Mouse (Mus musculus) myocyte (in vitro differentiated cells): Measurements from ENCODE around the gene Pdcd4. TPM values are rescaled to one million over a fixed set of nuclear protein-coding genes. Genes with fewer than 3 reads are reported as not detected.

ENCODE experiments used
- H3K27me3 ChIP-seq: one replicate; pipeline ENCODE4 v1.6.1; 2011; ENCODE audit not compliant: control insufficient read depth, insufficient read depth, insufficient read length
- H3K36me3 ChIP-seq: one replicate; pipeline ENCODE4 v1.6.1; 2011; ENCODE audit not compliant: control insufficient read depth, insufficient read depth
- H3K4me2 ChIP-seq: one replicate; pipeline ENCODE4 v1.6.1; 2011; ENCODE audit warnings: low read depth, control low read depth
- H3K4me3 ChIP-seq: one replicate; pipeline ENCODE4 v1.5.1; 2011; ENCODE audit warnings: mild to moderate bottlenecking, control low read depth, moderate library complexity
- H3K79me2 ChIP-seq: one replicate; pipeline ENCODE4 v1.6.1; 2011; ENCODE audit not compliant: control insufficient read depth, insufficient read depth
- H3ac ChIP-seq: one replicate; pipeline ENCODE4 v1.6.1; 2011; ENCODE audit not compliant: control insufficient read depth, insufficient read length
- CEBPB ChIP-seq: IDR thresholded peaks from 2 replicates; pipeline ENCODE4 v1.6.1; 2011; ENCODE audit warnings: mild to moderate bottlenecking, moderate library complexity; ENCODE audit not compliant: poor library complexity, insufficient read depth, severe bottlenecking
- E2F4 ChIP-seq: IDR thresholded peaks from one replicate; pipeline ENCODE4 v1.6.1; 2011; ENCODE audit warnings: mild to moderate bottlenecking, control low read depth, moderate library complexity; ENCODE audit not compliant: insufficient read depth
- MAX ChIP-seq: IDR thresholded peaks from one replicate; pipeline ENCODE4 v1.6.1; 2011; ENCODE audit warnings: low read depth, mild to moderate bottlenecking, control low read depth
- MYOD1 ChIP-seq, 3 experiments: IDR thresholded peaks; one replicate each; pipeline ENCODE4 v1.6.1; 2011; ENCODE audit warnings: control low read depth in 2 of 3, low read depth in 2 of 3, mild to moderate bottlenecking in 2 of 3, moderate library complexity in 1 of 3; ENCODE audit not compliant: insufficient read length in 2 of 3, control insufficient read depth in 1 of 3
- MYOG ChIP-seq, 3 experiments: IDR thresholded peaks; one replicate each; pipeline ENCODE4 v1.6.1; 2011; ENCODE audit warnings: control low read depth in 2 of 3, low read depth in 2 of 3, mild to moderate bottlenecking in 2 of 3; ENCODE audit not compliant: insufficient read length in 2 of 3, control insufficient read depth in 1 of 3, insufficient read depth in 1 of 3
- POLR2A ChIP-seq: IDR thresholded peaks from one replicate; pipeline ENCODE4 v1.6.1; 2011; ENCODE audit warnings: low read depth, mild to moderate bottlenecking, control low read depth, moderate library complexity; ENCODE audit not compliant: insufficient read length
- POLR2AphosphoS2 ChIP-seq: IDR thresholded peaks from one replicate; pipeline ENCODE4 v1.6.1; 2011; ENCODE audit warnings: low read depth, control low read depth; ENCODE audit not compliant: insufficient read length
- REST ChIP-seq: IDR thresholded peaks from one replicate; pipeline ENCODE4 v1.6.1; 2011; ENCODE audit warnings: mild to moderate bottlenecking, control low read depth, moderate library complexity; ENCODE audit not compliant: insufficient read depth, insufficient read length
- SRF ChIP-seq: IDR thresholded peaks from one replicate; pipeline ENCODE4 v1.6.1; 2011; ENCODE audit warnings: low read depth; ENCODE audit not compliant: control insufficient read depth, insufficient read length
- TCF12 ChIP-seq: IDR thresholded peaks from one replicate; pipeline ENCODE4 v1.6.1; 2011; ENCODE audit warnings: mild to moderate bottlenecking, control low read depth; ENCODE audit not compliant: poor library complexity, insufficient read depth, severe bottlenecking
- TCF3 ChIP-seq: IDR thresholded peaks from one replicate; pipeline ENCODE4 v1.6.1; 2011; ENCODE audit warnings: low read depth, control low read depth; ENCODE audit not compliant: insufficient read length
- USF1 ChIP-seq: IDR thresholded peaks from one replicate; pipeline ENCODE4 v1.6.1; 2011; ENCODE audit warnings: low read depth, mild to moderate bottlenecking, control low read depth, moderate library complexity
- polyA plus RNA-seq: library from polyadenylated mRNA; unstranded; fragments of >200 nt; fragmentation: generic; extraction: Trizol; gene quantifications from one replicate; pipeline ENCODE4 v1.2.1, GENCODE M21; 2012; ENCODE audit warnings: missing spikeins

The Pdcd4 gene
- polyA plus RNA-seq, 1 experiment = 8.4 TPM

DNA sequence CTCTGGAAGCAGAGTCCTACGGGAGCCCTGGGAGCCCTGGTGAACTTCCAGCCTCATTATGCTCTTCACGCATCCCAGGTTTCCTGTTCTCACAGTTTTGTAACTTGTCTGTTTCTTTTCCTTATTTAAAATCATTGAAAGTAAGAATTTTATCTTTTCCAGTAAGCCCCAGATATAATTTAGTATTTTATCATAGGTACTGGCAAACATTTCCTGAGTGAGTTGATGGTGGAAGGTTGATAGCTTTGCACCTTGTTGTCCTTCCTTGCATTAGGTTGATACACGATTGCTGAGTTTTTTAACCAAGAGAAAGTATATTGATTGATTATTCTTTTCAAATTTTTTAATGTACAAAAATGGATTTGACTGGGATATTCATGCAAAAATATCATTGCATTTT, 77.2 kb downstream of the Pdcd4 start:
- Histone ChIP-seq H3K4me2 (no peak overlapping the region), H3K36me3 (no peaks in the 10 kb centered on the region), H3ac (no peak overlapping the region), H3K4me3 (no peak overlapping the region), H3K79me2 (peaks cover 88% of the 10 kb centered on the region), H3K27me3 (no peaks in the 10 kb centered on the region)
- TF ChIP-seq REST (no peak), TCF12 (no peak), CEBPB (no peak), MYOG (IDR thresholded peaks at IDR 0.05; ENCODE audit: control insufficient read depth in 1 of 3, insufficient read depth in 1 of 3, insufficient read length in 2 of 3, low read depth in 2 of 3) (no peak), SRF (no peak), MAX (no peak), POLR2A (no peak), USF1 (no peak), MYOD1 (IDR thresholded peaks at IDR 0.05; ENCODE audit: control insufficient read depth in 1 of 3, insufficient read length in 2 of 3, low read depth in 2 of 3) (no peak), TCF3 (no peak), POLR2AphosphoS2 (no peak), E2F4 (no peak)

DNA sequence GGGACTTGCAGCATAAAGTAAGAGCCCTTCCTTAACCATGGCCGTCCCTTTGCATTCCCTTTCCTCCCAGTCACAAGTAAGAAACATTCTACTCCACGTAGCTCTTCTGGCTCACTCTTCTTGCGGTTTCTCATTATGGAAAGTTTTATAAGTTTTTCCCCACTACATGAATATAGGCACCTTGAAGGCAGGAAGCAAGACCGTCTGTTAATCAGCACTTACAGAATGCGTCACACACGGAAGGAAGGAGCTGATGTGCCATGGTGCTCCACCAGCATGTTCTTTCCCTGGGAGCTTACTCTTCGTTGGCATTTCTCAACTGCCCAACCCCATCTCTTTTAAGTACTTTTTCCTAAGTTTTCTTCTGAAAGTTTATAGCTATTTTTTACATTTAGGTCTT, 79.9 kb downstream of the Pdcd4 start:
- TF ChIP-seq MYOD1 (IDR thresholded peaks at IDR 0.05; ENCODE audit: control insufficient read depth in 1 of 3, insufficient read length in 2 of 3, low read depth in 2 of 3) (no peak), USF1 (no peak), POLR2AphosphoS2 (no peak), TCF3 (no peak), E2F4 (no peak), REST (no peak), SRF (no peak), TCF12 (no peak), MAX (no peak), CEBPB (no peak), MYOG (IDR thresholded peaks at IDR 0.05; ENCODE audit: control insufficient read depth in 1 of 3, insufficient read depth in 1 of 3, insufficient read length in 2 of 3, low read depth in 2 of 3) (no peak), POLR2A (no peak)
- Histone ChIP-seq H3ac (no peak overlapping the region), H3K36me3 (no peaks in the 10 kb centered on the region), H3K4me3 (no peak overlapping the region), H3K4me2 (no peak overlapping the region), H3K79me2 (peaks cover 86% of the 10 kb centered on the region), H3K27me3 (no peaks in the 10 kb centered on the region)

DNA sequence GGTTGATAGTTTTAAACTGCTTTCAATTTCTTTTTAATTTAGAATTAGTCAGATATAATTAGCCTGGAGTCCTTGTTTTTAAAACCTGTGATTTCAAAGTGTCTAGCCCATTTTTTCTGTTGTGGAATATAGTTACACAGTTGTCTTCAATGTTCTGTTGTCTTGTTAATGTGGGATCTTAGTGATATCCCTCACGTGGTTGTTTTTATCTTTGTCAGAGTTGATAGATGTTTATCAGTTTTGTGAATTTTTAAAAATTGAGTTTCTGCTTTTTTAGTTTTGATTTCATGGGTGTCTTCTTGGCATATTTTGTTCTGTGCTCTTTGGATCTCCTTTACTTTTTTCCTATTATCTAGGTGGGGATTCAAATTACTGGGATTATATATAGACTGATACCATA, 81.6 kb downstream of the Pdcd4 start:
- TF ChIP-seq E2F4 (no peak), CEBPB (no peak), MAX (no peak), TCF3 (no peak), POLR2AphosphoS2 (no peak)
- H3K4me3 ChIP-seq = no peak overlapping the region
- H3K27me3 ChIP-seq = no peaks in the 10 kb centered on the region
- peaks cover 88% of the 10 kb centered on the region for H3K79me2 ChIP-seq
- no peak overlapping the region for H3ac ChIP-seq
- no peaks in the 10 kb centered on the region for H3K36me3 ChIP-seq
- no peak overlapping the region for H3K4me2 ChIP-seq

Other genes starting within 250 kb of the Pdcd4 start
- gene Rbm20, start 214.9 kb upstream of the Pdcd4 start, polyA plus RNA-seq = 35.4 TPM
- 11.4 TPM for gene Shoc2, start 52.1 kb downstream of the Pdcd4 start, polyA plus RNA-seq
- 31.0 TPM for gene Bbip1, start 52.4 kb downstream of the Pdcd4 start, polyA plus RNA-seq
- gene Adra2a, start 151.9 kb downstream of the Pdcd4 start, polyA plus RNA-seq = 0.20 TPM